In genomic region chr1:42599238-42599637, GRCm38 (mm10) we compare ENCODE assay signal across 21 mouse cellular contexts.
DNase-seq lines count a peak whose midpoint lies in the region; ATAC-seq lines count a peak whose summit lies in the region.
"Had no signal": no experiment of that assay in that cellular context is flagged by ENCODE, and none has a peak within 500 bp of the region (broad histone marks: within the 10 kb centered on the region; RNA-seq: fewer than 3 reads in every experiment).

No protein-coding gene starts in this region.

- intact Hi-C loops in gastrocnemius, postnatal 14 days (cut with DNase I; ENCODE audit: low total_unique reads): no loop called here

- H3K27me3 ChIP-seq in midbrain, embryonic 13.5 days: no peaks in the 10 kb centered on the region
- H3K27me3 ChIP-seq: CH12.LX; heart, embryonic 15.5 days had no signal

- no peak overlapping the region for H3K4me2 ChIP-seq in midbrain, embryonic 13.5 days (replicated peaks)
- H3K4me2 ChIP-seq: heart, embryonic 15.5 days had no signal

- ATAC-seq in frontal cortex, adult (ENCODE audit: low TSS enrichment): peak; percentile 86
- ATAC-seq in midbrain, embryonic 13.5 days: no peak
- ATAC-seq: liver, postnatal 0 days; midbrain, embryonic 16.5 days had no signal

- no peak overlapping the region for H3K9ac ChIP-seq in midbrain, embryonic 13.5 days (replicated peaks)
- H3K9ac ChIP-seq: heart, embryonic 15.5 days; liver, postnatal 0 days had no signal

- no peak for DNase-seq in frontal cortex, adult 2 months (ENCODE audit: extremely low spot score in 1 of 2, low spot score in 1 of 2)
- peak; percentile 40 to 44 for DNase-seq in right cerebral cortex, postnatal 10 days (ENCODE audit: low spot score in 2 of 2)
- DNase-seq in right cerebral cortex, postnatal 36 days (ENCODE audit: low spot score in 2 of 2): no peak
- DNase-seq in cerebellum, adult 11-12 months: peak; percentile 15
- peak; percentile 21 to 60 for DNase-seq in cerebellum, postnatal 14 days
- DNase-seq in gastrocnemius, postnatal 14 days: no peak
- DNase-seq: adrenal gland, postnatal 25 days; gastrocnemius, postnatal 10 days; heart, adult 2 months; heart, postnatal 4 days; kidney, adult 9 months; kidney, postnatal 36 days; liver, postnatal 0 days; spleen, adult 18-20 months; thymus, adult 18-20 months had no signal

- WGBS in midbrain, embryonic 13.5 days: 84% methylated on average over 6 of the region's 6 CpGs

- no peaks in the 10 kb centered on the region for H3K36me3 ChIP-seq in midbrain, embryonic 13.5 days
- H3K36me3 ChIP-seq: heart, embryonic 15.5 days; limb, embryonic 10.5 days had no signal

- no peak overlapping the region for H3K27ac ChIP-seq in midbrain, embryonic 13.5 days
- H3K27ac ChIP-seq: heart, adult 2 months; heart, embryonic 15.5 days; limb, embryonic 10.5 days had no signal

- H3K4me1 ChIP-seq in midbrain, embryonic 13.5 days (replicated peaks): no peaks in the 10 kb centered on the region
- H3K4me1 ChIP-seq: heart, embryonic 15.5 days; limb, embryonic 10.5 days had no signal

- no peak overlapping the region for H3K4me3 ChIP-seq in midbrain, embryonic 13.5 days (replicated peaks)
- H3K4me3 ChIP-seq: heart, adult 2 months; heart, embryonic 15.5 days; limb, embryonic 10.5 days had no signal

- no peaks in the 10 kb centered on the region for H3K9me3 ChIP-seq in midbrain, embryonic 13.5 days
- H3K9me3 ChIP-seq: heart, embryonic 15.5 days; limb, embryonic 10.5 days had no signal

Comparison
In these comparisons a context has a peak if more than half of its experiments do, and no peak if none do; other contexts are left out.
1. DNase-seq: peak in right cerebral cortex, postnatal 10 days (2 of 2), cerebellum, adult 11-12 months (single experiment) and cerebellum, postnatal 14 days (2 of 2); none in frontal cortex, adult 2 months (0 of 2), right cerebral cortex, postnatal 36 days (0 of 2) and gastrocnemius, postnatal 14 days (single experiment).